Mouse (Mus musculus): ENCODE measurements around the gene Rnf212b.

DNA sequence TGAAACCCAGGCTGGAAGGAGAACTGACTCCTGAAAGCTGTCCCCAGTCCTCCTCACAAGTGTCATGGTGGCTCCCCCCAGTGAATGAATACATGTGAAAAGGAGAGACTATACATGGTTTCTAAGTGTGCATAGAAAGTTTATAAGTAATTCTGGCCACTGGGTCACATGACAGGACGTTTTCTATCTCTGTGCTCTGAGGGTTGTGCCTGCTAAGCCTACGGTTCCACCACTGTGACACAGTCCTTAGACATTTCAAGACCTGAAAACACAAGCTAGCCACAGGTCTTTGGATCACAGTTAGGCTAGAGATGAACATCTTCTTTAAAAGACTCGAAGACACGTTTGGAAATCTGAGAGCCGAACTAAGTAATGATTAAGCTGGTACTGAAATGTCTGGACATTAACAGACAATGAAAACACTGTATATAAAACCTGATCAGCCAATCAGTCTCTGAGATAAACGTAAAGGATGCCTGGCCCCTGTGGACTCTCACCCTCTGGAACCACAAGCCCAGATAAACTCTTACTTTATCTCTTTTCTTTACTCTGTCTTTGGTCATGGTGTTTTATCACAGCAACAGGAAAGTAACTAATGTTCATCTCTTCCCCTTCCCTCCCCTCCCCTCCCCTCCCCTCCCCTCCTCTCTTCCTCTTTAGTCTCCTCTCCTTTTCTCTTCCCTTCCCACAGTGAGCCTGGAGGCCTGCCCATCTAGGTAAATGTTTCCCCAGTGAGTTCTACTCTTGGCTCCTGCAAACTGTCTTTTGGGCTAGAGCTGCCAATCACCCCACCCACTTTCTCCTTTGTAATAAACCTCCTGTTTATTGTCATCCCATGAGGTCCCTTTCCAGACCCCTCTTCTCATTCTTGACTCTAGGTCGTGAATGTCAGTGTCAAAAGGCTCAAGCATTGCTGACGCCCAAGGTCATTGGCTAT lies 19.8 kb upstream of the Rnf212b start:
- TF ChIP-seq POLR2A (IDR thresholded peaks at IDR 0.05; ENCODE audit: control insufficient read depth, low read depth, low read length), result no peak
- TF ChIP-seq CTCF (IDR thresholded peaks at IDR 0.05; ENCODE audit: control insufficient read depth, insufficient read depth, insufficient replicate concordance, low read depth, low read length), result no peak
